Mouse (Mus musculus): Measurements from ENCODE around the gene Slc45a2. TPM values are rescaled to one million over a fixed set of nuclear protein-coding genes. Genes with fewer than 3 reads are reported as not detected.

The Slc45a2 gene
- polyA plus RNA-seq (2012; ENCODE audit: insufficient read depth, insufficient read length, low replicate concordance, missing spikeins): not detected in 2 replicates

GRCm38 (mm10) chr15:11000421-11000820 is at the start of gene Slc45a2:
TSS of gene Slc45a2 (plus strand) at chr15:11000721.
- no peak within 1 kb of the TSS for H3K4me3 ChIP-seq (ENCODE audit: insufficient read depth, low read depth, low read length)
- H3K27ac ChIP-seq (ENCODE audit: insufficient read depth, low read depth, low read length): no peak within 1 kb of the TSS
- H3K4me1 ChIP-seq (ENCODE audit: control insufficient read depth, insufficient read depth, low read length): no peaks in the 10 kb centered on the region
- 69% methylated on average over 7 of the region's 7 CpGs for WGBS
- TF ChIP-seq POLR2A (IDR thresholded peaks at IDR 0.05; ENCODE audit: insufficient read depth, low read depth, low read length) (no peak), CTCF (IDR thresholded peaks at IDR 0.05; ENCODE audit: insufficient read depth, low read depth, low read length) (no peak)

GRCm38 (mm10) chr15:10951951-10952759 is 48.4 kb upstream of the Slc45a2 start, which contains the start of gene C1qtnf3:
TSS of gene C1qtnf3 (plus strand) at chr15:10952332.
- no peak within 1 kb of the TSS for H3K27ac ChIP-seq (ENCODE audit: insufficient read depth, low read depth, low read length)
- WGBS: 68% methylated on average over 23 of the region's 23 CpGs
- no peaks in the 10 kb centered on the region for H3K4me1 ChIP-seq (ENCODE audit: control insufficient read depth, insufficient read depth, low read length)
- no peak within 1 kb of the TSS for H3K4me3 ChIP-seq (ENCODE audit: insufficient read depth, low read depth, low read length)
- TF ChIP-seq POLR2A (IDR thresholded peaks at IDR 0.05; ENCODE audit: insufficient read depth, low read depth, low read length) (no peak), CTCF (IDR thresholded peaks at IDR 0.05; ENCODE audit: insufficient read depth, low read depth, low read length) (no peak)

GRCm38 (mm10) chr15:10952760-10953305 is 47.7 kb upstream of the Slc45a2 start:
- Histone ChIP-seq H3K4me3 (ENCODE audit: insufficient read depth, low read depth, low read length) (no peak overlapping the region), H3K27ac (ENCODE audit: insufficient read depth, low read depth, low read length) (no peak overlapping the region), H3K4me1 (ENCODE audit: control insufficient read depth, insufficient read depth, low read length) (no peaks in the 10 kb centered on the region)
- TF ChIP-seq CTCF (IDR thresholded peaks at IDR 0.05; ENCODE audit: insufficient read depth, low read depth, low read length): no peak
- TF ChIP-seq POLR2A (IDR thresholded peaks at IDR 0.05; ENCODE audit: insufficient read depth, low read depth, low read length): no peak
- WGBS: 57% methylated on average over 4 of the region's 4 CpGs

GRCm38 (mm10) chr15:10953465-10953864 is 47.1 kb upstream of the Slc45a2 start:
- no peak overlapping the region for H3K4me3 ChIP-seq (ENCODE audit: insufficient read depth, low read depth, low read length)
- TF ChIP-seq CTCF (IDR thresholded peaks at IDR 0.05; ENCODE audit: insufficient read depth, low read depth, low read length) (no peak), POLR2A (IDR thresholded peaks at IDR 0.05; ENCODE audit: insufficient read depth, low read depth, low read length) (no peak)
- WGBS: 60% methylated on average over 1 of the region's 1 CpGs
- no peak overlapping the region for H3K27ac ChIP-seq (ENCODE audit: insufficient read depth, low read depth, low read length)
- H3K4me1 ChIP-seq (ENCODE audit: control insufficient read depth, insufficient read depth, low read length): no peaks in the 10 kb centered on the region

- no peak for TF ChIP-seq CTCF (IDR thresholded peaks at IDR 0.05; ENCODE audit: insufficient read depth, low read depth, low read length)
- TF ChIP-seq POLR2A (IDR thresholded peaks at IDR 0.05; ENCODE audit: insufficient read depth, low read depth, low read length): no peak
- 90% methylated on average over 6 of the region's 6 CpGs for WGBS
- Histone ChIP-seq H3K4me1 (ENCODE audit: control insufficient read depth, insufficient read depth, low read length) (no peaks in the 10 kb centered on the region), H3K4me3 (ENCODE audit: insufficient read depth, low read depth, low read length) (no peak overlapping the region), H3K27ac (ENCODE audit: insufficient read depth, low read depth, low read length) (no peak overlapping the region)
Observed at GRCm38 (mm10) chr15:10954381-10955016, 46.0 kb upstream of the Slc45a2 start.

GRCm38 (mm10) chr15:10955156-10955555 is 45.4 kb upstream of the Slc45a2 start:
- no peak overlapping the region for H3K27ac ChIP-seq (ENCODE audit: insufficient read depth, low read depth, low read length)
- WGBS: 71% methylated on average over 5 of the region's 5 CpGs
- no peak overlapping the region for H3K4me3 ChIP-seq (ENCODE audit: insufficient read depth, low read depth, low read length)
- no peaks in the 10 kb centered on the region for H3K4me1 ChIP-seq (ENCODE audit: control insufficient read depth, insufficient read depth, low read length)
- TF ChIP-seq POLR2A (IDR thresholded peaks at IDR 0.05; ENCODE audit: insufficient read depth, low read depth, low read length) (no peak), CTCF (IDR thresholded peaks at IDR 0.05; ENCODE audit: insufficient read depth, low read depth, low read length) (no peak)

GRCm38 (mm10) chr15:10956706-10957105 is 43.8 kb upstream of the Slc45a2 start:
- no peak for TF ChIP-seq CTCF (IDR thresholded peaks at IDR 0.05; ENCODE audit: insufficient read depth, low read depth, low read length)
- TF ChIP-seq POLR2A (IDR thresholded peaks at IDR 0.05; ENCODE audit: insufficient read depth, low read depth, low read length): no peak
- Histone ChIP-seq H3K27ac (ENCODE audit: insufficient read depth, low read depth, low read length) (no peak overlapping the region), H3K4me3 (ENCODE audit: insufficient read depth, low read depth, low read length) (no peak overlapping the region), H3K4me1 (ENCODE audit: control insufficient read depth, insufficient read depth, low read length) (no peaks in the 10 kb centered on the region)
- whole genome bisulfite sequencing: 48% methylated on average over 3 of the region's 3 CpGs

GRCm38 (mm10) chr15:10959277-10960026 is 41.1 kb upstream of the Slc45a2 start:
- H3K4me3 ChIP-seq (ENCODE audit: insufficient read depth, low read depth, low read length): no peak overlapping the region
- TF ChIP-seq CTCF (IDR thresholded peaks at IDR 0.05; ENCODE audit: insufficient read depth, low read depth, low read length) (no peak), POLR2A (IDR thresholded peaks at IDR 0.05; ENCODE audit: insufficient read depth, low read depth, low read length) (no peak)
- 90% methylated on average over 15 of the region's 15 CpGs for WGBS
- no peaks in the 10 kb centered on the region for H3K4me1 ChIP-seq (ENCODE audit: control insufficient read depth, insufficient read depth, low read length)
- H3K27ac ChIP-seq (ENCODE audit: insufficient read depth, low read depth, low read length): no peak overlapping the region

Measured in olfactory bulb, adult 2 months (tissue).